Mouse (Mus musculus) ES-CJ7 (cell line): ENCODE results near the gene Birc5.
"Not testable (repeated sequence)": the region's sequence is repeated elsewhere in the genome, so short reads cannot be mapped to it uniquely, and the experiment has no call there.

Experiments
- DNase-seq: peaks from one replicate; pipeline ENCODE4 v3.0.0; 2011; ENCODE audit warnings: low read depth, low spot score

Gene Birc5

DNA sequence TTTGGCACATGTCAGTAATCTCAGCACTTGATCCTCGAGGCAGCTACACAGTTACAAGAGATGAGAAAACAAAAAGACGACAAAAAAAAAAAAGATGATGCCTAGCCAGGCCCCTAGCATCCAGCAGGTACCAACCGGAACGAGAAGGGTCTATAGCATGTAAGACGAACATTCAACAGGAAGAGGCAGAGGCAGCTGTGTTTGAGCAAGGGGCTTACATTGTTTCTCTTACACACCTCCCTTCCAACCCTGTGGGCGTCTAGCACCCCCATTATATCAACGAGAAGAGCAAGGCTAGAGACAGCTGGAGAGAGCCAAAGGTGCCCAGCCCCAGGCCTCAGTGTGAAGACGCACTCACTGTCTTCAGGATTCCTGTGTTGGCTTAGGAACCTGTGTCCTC is 22.1 kb upstream of the Birc5 start:
- no peak for DNase-seq

GRCm38 (mm10) chr11:117827386-117827785 is 21.7 kb upstream of the Birc5 start:
- DNase-seq = no peak

DNA sequence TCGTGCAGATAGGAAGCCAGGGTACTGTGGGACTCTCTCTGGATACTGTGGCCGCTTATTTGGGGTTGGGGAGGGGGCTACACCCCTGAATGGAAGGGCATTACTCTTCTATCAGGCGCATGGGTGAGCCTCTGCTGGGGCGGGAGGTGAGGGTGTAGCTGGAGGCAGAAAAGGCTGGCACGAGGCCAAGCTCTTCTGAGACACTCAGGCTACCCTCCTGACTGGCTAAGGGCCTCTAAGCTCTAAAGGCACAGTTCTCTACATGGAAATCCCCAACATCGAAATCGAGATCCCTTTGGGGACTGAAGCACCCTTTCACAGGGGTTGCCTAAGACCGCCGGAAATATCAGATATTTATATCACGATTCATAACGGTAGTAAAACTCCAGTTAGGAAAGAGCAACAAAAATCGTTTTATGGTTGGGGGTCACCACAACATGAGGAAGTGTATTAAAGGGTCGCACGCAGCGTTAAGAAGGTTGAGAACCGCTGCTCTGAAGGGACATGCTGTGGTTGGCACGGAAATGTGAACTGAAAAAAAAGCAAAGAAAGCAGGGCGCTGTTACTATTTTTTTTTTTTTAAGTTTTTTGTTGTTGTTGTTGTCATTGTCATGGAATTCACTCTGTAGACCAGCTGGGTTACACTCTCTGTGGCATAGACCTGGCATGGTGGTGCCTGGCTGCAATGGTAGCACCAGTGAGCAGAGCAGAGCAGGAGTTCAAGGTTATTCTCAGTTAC is 20.7 kb upstream of the Birc5 start:
- DNase-seq = no peak

- DNase-seq = no peak
Observed at GRCm38 (mm10) chr11:117828888-117829604, 20.0 kb upstream of the Birc5 start.

GRCm38 (mm10) chr11:117829671-117830215 is 19.3 kb upstream of the Birc5 start:
- no peak for DNase-seq

DNA sequence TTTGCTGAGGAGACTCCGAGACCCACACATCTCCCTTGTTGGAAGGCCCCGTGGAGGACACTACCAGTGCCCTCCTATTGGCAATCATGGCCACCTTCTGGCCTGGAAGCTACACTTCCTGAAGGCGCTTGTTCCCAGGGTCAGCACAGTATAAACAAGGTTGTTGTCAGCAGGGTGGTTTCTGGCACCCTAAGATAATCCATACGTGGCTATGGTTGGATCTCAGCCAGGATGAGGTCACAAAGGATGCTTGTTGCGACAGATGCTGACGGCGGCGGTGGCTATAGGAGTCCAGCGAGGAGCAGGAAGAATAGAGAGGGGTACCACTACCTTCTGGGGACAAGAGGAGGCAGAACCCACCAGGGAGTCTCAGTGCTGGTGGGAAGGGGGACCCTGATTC is 18.6 kb upstream of the Birc5 start:
- DNase-seq = no peak

GRCm38 (mm10) chr11:117832086-117832969 is 16.7 kb upstream of the Birc5 start:
- peak; percentile 94 for DNase-seq

DNA sequence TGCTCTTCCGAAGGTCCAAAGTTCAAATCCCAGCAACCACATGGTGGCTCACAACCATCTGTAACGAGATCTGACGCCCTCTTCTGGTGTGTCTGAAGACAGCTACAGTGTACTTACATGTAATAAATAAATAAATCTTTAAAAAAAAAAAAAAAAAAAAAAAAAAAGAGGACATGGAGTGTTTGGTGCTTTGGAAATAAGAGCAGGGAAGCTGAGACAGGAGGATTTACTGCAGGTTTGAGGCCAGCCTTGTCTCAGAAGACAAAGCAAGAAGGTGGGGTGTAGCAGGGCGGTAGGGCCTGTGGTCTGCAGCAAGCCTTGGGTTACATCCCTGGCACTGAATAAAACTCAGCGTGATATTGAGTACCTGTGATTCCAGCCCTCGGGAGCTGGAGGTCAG is 15.5 kb upstream of the Birc5 start:
- DNase-seq = not testable (repeated sequence)

GRCm38 (mm10) chr11:117834086-117834485 is 15.0 kb upstream of the Birc5 start:
- no peak for DNase-seq

DNA sequence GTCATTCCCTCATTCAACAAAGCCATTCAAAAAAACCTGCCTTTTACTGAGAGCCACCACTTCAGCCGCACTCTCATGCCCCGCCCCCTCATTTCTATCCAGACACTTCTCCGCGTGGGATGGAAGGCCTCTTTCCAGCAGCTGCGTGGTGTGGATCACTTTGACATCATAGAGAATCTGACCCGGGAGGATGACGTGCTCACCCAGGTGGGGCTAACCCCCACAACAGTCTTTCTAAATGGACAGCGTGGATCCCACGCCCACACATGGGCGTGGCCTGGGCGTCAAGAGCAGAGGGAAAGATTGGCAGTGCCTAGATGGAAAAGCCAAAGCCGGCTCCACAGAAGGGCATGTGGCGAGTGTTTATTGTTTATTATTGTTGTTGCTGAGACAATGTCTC is 12.7 kb upstream of the Birc5 start:
- DNase-seq = peak; percentile 88

- peak; percentile 58 for DNase-seq
Observed at GRCm38 (mm10) chr11:117838572-117838971, 10.5 kb upstream of the Birc5 start.

- no peak for DNase-seq
Observed at GRCm38 (mm10) chr11:117839021-117839420, 10.0 kb upstream of the Birc5 start.

- DNase-seq = no peak
Observed at GRCm38 (mm10) chr11:117840910-117841309, 8.1 kb upstream of the Birc5 start.

DNA sequence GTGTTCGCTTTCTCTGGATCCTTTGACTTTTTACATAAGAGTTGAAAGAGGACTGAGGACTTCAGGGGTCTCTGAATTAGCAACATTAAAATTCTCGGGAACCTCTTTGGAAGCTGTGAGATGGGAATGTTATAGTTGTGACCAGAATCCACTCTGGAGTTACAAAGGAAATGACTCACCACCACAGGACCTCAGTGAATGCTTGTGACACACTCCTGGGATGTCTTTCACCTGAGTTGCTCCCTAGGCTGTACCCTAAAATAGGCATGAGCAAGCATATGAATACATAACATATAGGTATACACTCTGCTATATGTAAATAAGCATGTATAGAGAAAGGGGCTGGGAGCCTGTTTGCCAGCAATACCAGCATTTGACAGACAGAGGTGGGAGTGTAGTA is 5.6 kb upstream of the Birc5 start:
- no peak for DNase-seq

GRCm38 (mm10) chr11:117844997-117845396 is 4.1 kb upstream of the Birc5 start:
- DNase-seq = no peak

DNA sequence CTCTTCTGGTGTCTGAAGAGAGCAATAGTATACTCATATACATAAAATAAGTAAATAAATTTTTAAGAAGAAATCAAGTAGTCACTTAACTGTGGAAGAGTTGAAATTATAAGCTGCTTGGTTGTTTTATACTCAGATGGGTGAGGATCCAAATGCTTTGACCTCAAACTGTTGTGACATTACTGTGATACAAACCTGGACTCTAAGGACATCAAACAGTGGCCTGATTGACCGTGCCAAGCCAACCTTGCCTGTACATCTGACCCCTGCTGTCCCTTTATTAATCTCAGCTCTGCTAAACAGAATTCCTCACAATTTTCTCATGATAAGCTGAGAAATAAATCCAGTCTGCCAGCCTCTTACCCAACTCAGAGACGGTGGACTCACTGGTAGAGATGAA is 3.4 kb upstream of the Birc5 start:
- DNase-seq = no peak

DNA sequence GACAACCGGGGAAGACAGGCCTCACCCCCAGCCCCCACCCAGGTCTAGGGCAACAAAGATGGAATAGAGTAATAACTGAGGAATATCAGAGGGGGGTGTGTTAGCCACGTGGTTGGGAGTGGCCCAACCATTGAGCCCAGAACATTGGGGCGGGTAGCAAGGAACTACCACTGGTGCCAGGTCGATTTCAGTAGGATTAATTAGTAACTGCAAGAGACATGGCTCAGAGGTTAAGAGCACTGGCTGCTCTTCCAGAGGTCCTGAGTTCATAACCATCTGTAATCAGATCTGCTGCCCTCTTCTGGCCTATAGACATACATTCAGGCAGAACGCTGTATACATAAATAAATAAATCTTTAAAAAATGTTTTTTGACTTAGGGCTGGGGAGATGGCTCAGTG is 2.4 kb upstream of the Birc5 start:
- peak; percentile 55 for DNase-seq

DNA sequence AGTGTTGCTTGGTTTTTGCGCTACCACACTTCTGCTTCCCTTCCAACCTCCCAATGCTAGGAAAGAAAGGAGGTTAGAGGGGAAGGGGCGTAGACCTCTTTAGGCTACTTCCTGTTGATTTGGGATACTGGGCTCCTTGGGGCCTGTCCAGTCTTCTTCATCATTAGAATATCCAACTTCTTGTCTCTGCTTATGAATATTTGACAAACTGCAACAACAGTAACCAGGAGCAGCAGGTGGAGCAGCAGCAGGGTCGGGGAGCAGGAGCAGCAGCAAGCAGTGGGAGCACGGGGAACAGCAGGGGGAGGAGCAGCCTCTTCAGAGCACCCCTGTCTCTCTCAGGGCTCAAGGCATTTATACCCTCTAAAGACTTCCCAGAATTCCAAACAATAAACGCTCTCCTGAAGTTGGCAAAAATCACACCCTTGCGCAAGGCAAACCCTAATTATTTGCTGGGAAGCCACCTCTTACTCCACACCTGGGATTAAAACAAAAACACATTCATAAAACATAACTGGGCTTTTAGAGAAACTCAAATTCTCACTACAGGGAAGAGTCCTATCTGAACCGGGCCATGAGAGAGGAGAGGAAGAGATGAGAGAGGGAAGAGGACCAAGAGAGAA is 1.3 kb upstream of the Birc5 start:
- no peak for DNase-seq

- DNase-seq = peak; percentile 73
Observed at GRCm38 (mm10) chr11:117848271-117848984, 623 bp upstream of the Birc5 start.

DNA sequence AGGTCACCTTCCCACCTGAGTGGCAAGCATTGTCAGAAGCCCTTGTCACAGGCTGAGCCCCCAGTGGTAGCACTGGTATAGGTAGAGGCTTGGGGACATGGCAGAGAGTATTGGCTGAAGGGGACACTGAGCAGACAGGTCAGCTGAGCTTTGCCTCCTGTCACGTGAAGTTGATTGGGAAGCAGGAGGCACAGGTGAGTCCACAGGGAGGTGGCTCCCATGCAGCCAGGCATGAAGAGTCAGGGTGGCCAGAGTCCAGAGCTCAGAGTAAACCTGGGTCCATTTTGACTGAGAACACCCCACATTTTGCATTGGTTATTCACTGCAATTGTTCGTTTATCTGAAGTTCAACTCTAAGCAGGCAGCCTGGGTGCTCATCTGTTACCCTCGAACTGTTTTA is 3.8 kb downstream of the Birc5 start:
- no peak for DNase-seq

- peak; percentile 85 for DNase-seq
Observed at GRCm38 (mm10) chr11:117854241-117854640, 5.2 kb downstream of the Birc5 start.
